Mouse (Mus musculus) hindbrain, postnatal 0 days (tissue): ENCODE results near the gene Llph. TPM values are rescaled to one million over a fixed set of nuclear protein-coding genes. Genes with fewer than 3 reads are reported as not detected.

Experiments used
- ATAC-seq: fragments of 200-750 bp; cut with Nextera tagmentation; 2 replicates; pipeline ENCODE4 v1.8.0; 2017; ENCODE audit warnings: mild to moderate bottlenecking, moderate TSS enrichment, moderate library complexity
- DNase-seq: peaks from one replicate; pipeline ENCODE4 v3.0.0-alpha.2; 2015; ENCODE audit warnings: low spot score
- H3K27ac ChIP-seq: fragments of 300-500 bp; sonication (generic); 2 replicates; pipeline ENCODE4 v1.5.1; 2014; ENCODE audit warnings: mild to moderate bottlenecking
- H3K27me3 ChIP-seq: fragments of 300-500 bp; sonication (generic); 2 replicates; pipeline ENCODE4 v1.6.1; 2014; ENCODE audit warnings: low read length, mixed read lengths; ENCODE audit not compliant: insufficient read depth
- H3K36me3 ChIP-seq: fragments of 300-500 bp; sonication (generic); 2 replicates; pipeline ENCODE4 v1.6.1; 2014; ENCODE audit warnings: low read length, mixed read lengths; ENCODE audit not compliant: insufficient read depth
- H3K4me1 ChIP-seq: fragments of 300-500 bp; sonication (generic); 2 replicates; pipeline ENCODE4 v1.6.1; 2014; ENCODE audit warnings: antibody characterized with exemption, low read length, mixed read lengths; ENCODE audit not compliant: insufficient read depth
- H3K4me2 ChIP-seq: fragments of 300-500 bp; sonication (generic); 2 replicates; pipeline ENCODE4 v1.6.1; 2014; ENCODE audit warnings: low read depth, mild to moderate bottlenecking, low read length, moderate library complexity, mixed read lengths
- H3K4me3 ChIP-seq: fragments of 300-500 bp; sonication (generic); 2 replicates; pipeline ENCODE4 v1.5.1; 2014; ENCODE audit warnings: low read length
- H3K9ac ChIP-seq: fragments of 300-500 bp; sonication (generic); replicated peaks from 2 replicates; pipeline ENCODE4 v1.6.1; 2014; ENCODE audit warnings: mild to moderate bottlenecking, low read length, moderate library complexity, mixed read lengths
- H3K9me3 ChIP-seq: fragments of 300-500 bp; sonication (generic); 2 replicates; pipeline ENCODE4 v1.6.1; 2016; ENCODE audit warnings: low read length, mixed read lengths
- CTCF ChIP-seq: IDR thresholded peaks from 2 replicates; pipeline ENCODE4 v1.5.1; 2016; ENCODE audit warnings: antibody characterized with exemption, control low read depth, low read depth
- WGBS: fragments of 180-500 bp; shearing (Covaris S2); extraction: QIAGEN DNeasy Blood & Tissue Kit; methylation state at CpG from one replicate; pipeline ENCODE4 v1.1.7; 2014; 5-methylcytosine and 5-hydroxymethylcytosine counted together
- polyA plus RNA-seq: library from polyadenylated mRNA; unstranded; fragments of >200 nt; fragmentation: Nextera tagmentation; extraction: Ambion mirVana; gene quantifications from 2 replicates; pipeline ENCODE4 v1.2.1, GENCODE M21; 2015
- total RNA-seq: library from RNA; depleted of rRNA; stranded (reverse); fragments of >200 nt; gene quantifications from 2 replicates; pipeline ENCODE4 v1.2.3, GENCODE M21; 2014

Gene Llph
- total and polyA plus RNA-seq, 2 experiments from 2014 or later, result 4.1 to 43.3 TPM

DNA sequence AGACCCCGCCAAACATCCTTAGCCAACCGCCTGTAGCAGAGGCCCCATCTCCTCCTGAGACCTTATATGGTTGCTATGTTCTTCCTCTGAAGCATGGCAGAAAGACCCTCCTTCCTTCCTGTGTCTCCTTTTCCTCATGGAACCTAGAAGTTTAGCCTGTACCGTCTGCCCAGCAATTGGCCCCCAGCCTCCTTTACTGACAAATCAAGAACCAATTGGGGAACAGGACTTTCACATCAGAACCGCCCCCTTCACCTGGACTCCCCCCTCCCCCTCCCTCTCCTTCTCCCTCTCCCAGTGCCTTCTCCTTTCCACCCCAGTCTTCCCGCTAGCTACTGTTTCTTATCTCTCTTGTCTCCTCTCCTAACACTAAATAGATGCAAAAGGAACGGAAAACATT is 12.6 kb downstream of the Llph start:
- Histone ChIP-seq H3K4me2 (no peak overlapping the region), H3K27ac (no peak overlapping the region), H3K4me1 (no peaks in the 10 kb centered on the region), H3K9me3 (no peaks in the 10 kb centered on the region), H3K4me3 (no peak overlapping the region), H3K9ac (no peak overlapping the region), H3K36me3 (no peaks in the 10 kb centered on the region), H3K27me3 (no peaks in the 10 kb centered on the region)
- TF ChIP-seq CTCF, result no peak
- no peak for DNase-seq
- WGBS, result 57% methylated on average over 6 of the region's 6 CpGs
- ATAC-seq, result no peak

DNA sequence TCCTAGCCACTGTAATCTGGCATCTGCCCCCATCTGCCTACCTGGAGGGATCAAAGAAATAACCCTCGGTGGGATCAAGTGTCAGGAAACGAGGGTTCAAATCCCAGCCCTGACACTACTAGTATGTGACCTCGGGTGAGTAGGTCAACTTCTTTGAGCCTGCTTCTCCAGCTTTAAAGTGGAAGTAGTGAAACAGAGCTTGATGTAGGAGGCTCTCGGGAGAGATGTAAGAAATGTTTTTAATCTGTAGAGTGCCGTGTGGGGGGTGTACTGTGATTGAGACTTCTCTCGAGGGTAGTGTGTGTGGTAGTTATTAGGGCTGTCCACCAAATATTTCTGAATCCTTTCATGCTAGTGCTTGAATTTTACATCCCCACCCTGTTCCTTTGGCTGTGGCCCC is 15.6 kb downstream of the Llph start:
- Histone ChIP-seq H3K27ac (no peak overlapping the region), H3K4me3 (no peak overlapping the region), H3K4me1 (no peaks in the 10 kb centered on the region), H3K9ac (no peak overlapping the region), H3K4me2 (no peak overlapping the region), H3K27me3 (no peaks in the 10 kb centered on the region), H3K9me3 (no peaks in the 10 kb centered on the region), H3K36me3 (no peaks in the 10 kb centered on the region)
- no peak for TF ChIP-seq CTCF
- ATAC-seq (no peak), DNase-seq (no peak)
- WGBS, result 73% methylated on average over 6 of the region's 6 CpGs

DNA sequence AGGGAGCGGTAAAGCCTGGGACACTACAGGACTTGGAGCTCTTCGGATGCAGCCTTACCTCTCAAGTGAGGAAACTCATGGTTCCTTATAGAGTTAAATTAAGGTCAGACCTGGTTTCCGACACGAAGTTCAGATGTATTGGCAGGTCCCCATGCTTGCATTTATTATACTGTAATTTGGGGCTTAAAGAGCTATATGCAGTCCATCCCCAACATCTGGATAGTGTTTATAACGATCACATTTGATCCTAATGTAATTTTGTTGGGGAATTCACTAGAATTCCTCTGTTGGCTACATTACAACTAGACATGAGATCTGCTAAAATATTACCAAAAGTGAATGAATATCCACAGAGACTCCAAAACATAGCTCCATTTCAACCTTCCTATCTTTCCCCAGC is 18.8 kb downstream of the Llph start:
- DNase-seq (no peak), ATAC-seq (no peak)
- no peaks in the 10 kb centered on the region for H3K9me3 ChIP-seq
- H3K4me2 ChIP-seq, result no peak overlapping the region
- H3K27me3 ChIP-seq, result no peaks in the 10 kb centered on the region
- no peak for TF ChIP-seq CTCF
- H3K4me3 ChIP-seq, result no peak overlapping the region
- no peak overlapping the region for H3K9ac ChIP-seq
- H3K4me1 ChIP-seq, result no peaks in the 10 kb centered on the region
- H3K36me3 ChIP-seq, result no peaks in the 10 kb centered on the region
- WGBS, result 88% methylated on average over 5 of the region's 5 CpGs
- H3K27ac ChIP-seq, result no peak overlapping the region

DNA sequence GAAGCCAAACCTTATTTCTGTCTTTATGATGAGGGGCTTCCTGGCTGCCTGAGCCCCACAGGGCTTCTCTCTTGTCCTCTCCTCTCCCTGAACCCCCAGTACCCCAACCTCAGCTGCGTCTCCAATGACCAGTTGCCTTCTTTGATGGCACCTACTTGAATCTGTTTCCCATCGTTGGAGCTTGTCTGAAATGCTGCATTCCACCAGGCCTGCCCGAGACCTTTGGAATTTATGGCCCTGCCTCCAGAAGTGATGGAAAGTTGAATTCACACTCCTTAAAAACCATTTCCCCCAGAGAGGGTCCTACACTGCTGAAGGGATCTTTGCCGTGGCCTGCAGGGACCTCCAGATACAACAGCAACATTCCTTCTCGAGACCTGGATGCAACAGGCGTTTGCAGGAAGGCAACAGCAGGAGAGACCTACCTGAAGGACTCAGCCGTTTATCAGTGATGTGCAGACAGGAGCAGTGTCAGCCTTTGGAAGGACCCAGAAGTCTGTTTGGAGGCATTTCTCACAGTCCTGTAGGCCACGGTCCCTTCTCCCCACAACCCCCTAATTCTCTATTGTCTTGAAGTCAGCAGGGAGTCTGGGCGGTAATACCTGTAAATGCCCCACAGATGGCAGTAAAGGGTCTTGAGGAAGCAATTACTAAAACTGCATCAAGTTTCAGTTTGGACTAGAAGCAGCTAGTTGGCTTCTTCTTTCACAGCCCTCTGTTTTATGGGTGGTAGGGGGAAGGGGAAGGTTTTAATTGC is 20.3 kb downstream of the Llph start:
- no peaks in the 10 kb centered on the region for H3K27me3 ChIP-seq
- no peak overlapping the region for H3K4me2 ChIP-seq
- no peaks in the 10 kb centered on the region for H3K4me1 ChIP-seq
- peak; percentile 81 for TF ChIP-seq CTCF
- DNase-seq, result peak; percentile 84
- H3K27ac ChIP-seq, result no peak overlapping the region
- 48% methylated on average over 9 of the region's 9 CpGs for WGBS
- no peak overlapping the region for H3K9ac ChIP-seq
- ATAC-seq, result no peak
- H3K4me3 ChIP-seq, result no peak overlapping the region
- H3K9me3 ChIP-seq, result no peaks in the 10 kb centered on the region
- H3K36me3 ChIP-seq, result no peaks in the 10 kb centered on the region

DNA sequence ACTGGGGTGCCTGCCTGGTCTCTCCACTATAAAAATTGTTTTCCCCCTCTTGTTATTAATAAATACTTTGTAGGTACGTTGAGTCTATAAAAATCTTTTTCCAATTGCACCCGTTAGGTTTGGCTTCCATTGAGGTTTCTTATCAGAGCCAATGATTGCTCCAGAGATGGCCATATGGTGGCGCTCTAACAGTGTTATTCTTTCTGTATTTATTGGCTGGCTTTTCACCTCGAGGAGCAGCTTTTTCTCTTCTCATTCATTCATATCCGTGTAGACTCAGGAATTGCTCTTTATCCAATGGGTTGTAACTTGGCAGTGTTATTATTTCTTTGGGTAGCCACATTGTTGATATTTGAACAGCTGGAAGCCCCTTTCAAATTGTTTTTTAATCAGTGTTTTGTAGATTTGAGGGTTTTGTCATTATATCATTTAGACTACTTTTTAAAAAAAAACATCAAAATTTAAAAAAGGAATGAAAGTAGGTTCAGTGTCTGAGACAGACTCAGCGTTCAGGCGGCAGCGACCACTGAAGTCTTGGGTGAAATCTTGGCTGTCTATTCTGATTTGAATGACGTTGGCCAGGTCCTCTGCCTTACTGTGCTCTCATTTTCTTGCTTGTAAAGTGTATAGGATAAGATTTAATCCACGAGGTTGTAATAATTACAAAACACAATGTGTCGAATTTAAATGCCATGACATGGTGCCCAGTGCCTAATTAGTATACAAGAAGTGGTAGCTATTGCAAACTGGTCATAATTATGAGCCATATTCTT is 24.2 kb downstream of the Llph start:
- H3K9me3 ChIP-seq, result no peaks in the 10 kb centered on the region
- no peak overlapping the region for H3K4me3 ChIP-seq
- TF ChIP-seq CTCF, result peak; percentile 46
- H3K4me1 ChIP-seq, result no peaks in the 10 kb centered on the region
- H3K27me3 ChIP-seq, result no peaks in the 10 kb centered on the region
- ATAC-seq (no peak), DNase-seq (peak; percentile 60)
- no peak overlapping the region for H3K4me2 ChIP-seq
- no peaks in the 10 kb centered on the region for H3K36me3 ChIP-seq
- WGBS, result 55% methylated on average over 11 of the region's 11 CpGs
- H3K9ac ChIP-seq, result no peak overlapping the region
- H3K27ac ChIP-seq, result no peak overlapping the region

DNA sequence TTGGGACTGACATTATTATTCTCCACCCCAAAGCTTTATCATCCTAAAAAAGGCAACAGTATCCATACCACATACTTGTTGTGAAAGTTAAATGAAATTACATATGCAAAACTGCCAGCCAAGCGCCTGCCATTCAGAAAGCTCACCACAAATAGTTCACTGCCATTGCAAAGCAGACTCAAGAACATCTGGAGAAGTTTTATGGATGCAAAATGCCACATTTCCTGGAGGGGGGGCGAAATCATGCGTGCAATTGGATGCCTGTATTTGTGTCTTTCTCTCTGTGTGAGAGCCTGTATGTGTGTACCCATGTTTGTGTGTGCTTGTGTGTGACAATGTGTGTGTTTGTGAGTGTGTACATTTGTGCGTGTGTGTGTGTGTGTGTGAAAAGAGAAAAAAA is 24.9 kb downstream of the Llph start:
- TF ChIP-seq CTCF, result no peak
- Histone ChIP-seq H3K27ac (no peak overlapping the region), H3K4me3 (no peak overlapping the region), H3K9ac (no peak overlapping the region), H3K4me2 (no peak overlapping the region), H3K9me3 (no peaks in the 10 kb centered on the region), H3K4me1 (no peaks in the 10 kb centered on the region), H3K36me3 (no peaks in the 10 kb centered on the region), H3K27me3 (no peaks in the 10 kb centered on the region)
- ATAC-seq (no peak), DNase-seq (no peak)
- 91% methylated on average over 4 of the region's 4 CpGs for WGBS

DNA sequence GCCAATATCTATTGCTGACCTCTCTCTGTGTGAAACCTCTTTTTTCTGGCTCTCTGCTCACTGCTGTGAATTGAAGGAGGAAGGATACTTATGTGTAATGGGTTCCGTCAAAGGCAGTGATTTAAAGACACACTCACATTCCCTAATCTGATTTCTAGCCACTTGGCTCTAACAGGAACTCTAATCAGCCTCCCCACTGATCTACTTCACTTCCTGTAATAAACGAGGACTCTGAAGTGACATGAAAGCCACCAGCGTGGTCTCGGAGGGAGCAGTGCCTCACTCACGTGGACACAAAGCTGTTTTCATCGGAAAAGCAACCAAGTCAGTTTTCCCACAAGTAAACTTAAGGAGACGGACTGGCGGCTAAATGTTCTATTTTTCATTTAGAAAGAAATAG is 25.9 kb downstream of the Llph start:
- no peak for TF ChIP-seq CTCF
- 39% methylated on average over 8 of the region's 8 CpGs for WGBS

More for the DNA sequence above, 25.9 kb downstream of the Llph start:
- H3K4me3 ChIP-seq, result no peak overlapping the region
- H3K4me1 ChIP-seq, result no peaks in the 10 kb centered on the region
- H3K9me3 ChIP-seq, result no peaks in the 10 kb centered on the region
- no peaks in the 10 kb centered on the region for H3K36me3 ChIP-seq
- peak; percentile 16 for DNase-seq
- H3K9ac ChIP-seq, result no peak overlapping the region
- no peak overlapping the region for H3K4me2 ChIP-seq
- H3K27me3 ChIP-seq, result no peaks in the 10 kb centered on the region
- ATAC-seq, result no peak
- H3K27ac ChIP-seq, result no peak overlapping the region
